Mouse (Mus musculus): ENCODE measurements around the gene Fam168b. TPM values are rescaled to one million over a fixed set of nuclear protein-coding genes. Genes with fewer than 3 reads are reported as not detected.

Gene Fam168b
- polyA plus RNA-seq, 1 experiment = 28.7 TPM

GRCm38 (mm10) chr1:34868391-34868790 is 25.5 kb upstream of the Fam168b start:
- TF ChIP-seq CTCF (IDR thresholded peaks at IDR 0.05; ENCODE audit: control insufficient read depth, insufficient read depth, low read length) (no peak), POLR2A (IDR thresholded peaks at IDR 0.05; ENCODE audit: borderline replicate concordance, control insufficient read depth, low read depth, low read length) (no peak)
- H3K27ac ChIP-seq (ENCODE audit: control insufficient read depth, insufficient read depth, low read depth, low read length, poor library complexity) = no peak overlapping the region
- 81% methylated on average over 8 of the region's 8 CpGs for WGBS
- no peaks in the 10 kb centered on the region for H3K4me1 ChIP-seq (ENCODE audit: control insufficient read depth, insufficient read depth, low read length)
- H3K4me3 ChIP-seq (replicated peaks; ENCODE audit: control insufficient read depth, low read depth, low read length) = no peak overlapping the region

- no peak for TF ChIP-seq POLR2A (IDR thresholded peaks at IDR 0.05; ENCODE audit: borderline replicate concordance, control insufficient read depth, low read depth, low read length)
- TF ChIP-seq CTCF (IDR thresholded peaks at IDR 0.05; ENCODE audit: control insufficient read depth, insufficient read depth, low read length) = no peak
- WGBS = 87% methylated on average over 5 of the region's 5 CpGs
- H3K27ac ChIP-seq (ENCODE audit: control insufficient read depth, insufficient read depth, low read depth, low read length, poor library complexity) = no peak overlapping the region
- no peak overlapping the region for H3K4me3 ChIP-seq (replicated peaks; ENCODE audit: control insufficient read depth, low read depth, low read length)
- no peaks in the 10 kb centered on the region for H3K4me1 ChIP-seq (ENCODE audit: control insufficient read depth, insufficient read depth, low read length)
Measured at GRCm38 (mm10) chr1:34867574-34867955, 24.7 kb upstream of the Fam168b start.

GRCm38 (mm10) chr1:34866815-34867573 is 24.1 kb upstream of the Fam168b start:
- TF ChIP-seq POLR2A (IDR thresholded peaks at IDR 0.05; ENCODE audit: borderline replicate concordance, control insufficient read depth, low read depth, low read length) = no peak
- peak; percentile 96 for TF ChIP-seq CTCF (IDR thresholded peaks at IDR 0.05; ENCODE audit: control insufficient read depth, insufficient read depth, low read length)
- H3K4me3 ChIP-seq (replicated peaks; ENCODE audit: control insufficient read depth, low read depth, low read length) = no peak overlapping the region
- H3K4me1 ChIP-seq (ENCODE audit: control insufficient read depth, insufficient read depth, low read length) = no peaks in the 10 kb centered on the region
- no peak overlapping the region for H3K27ac ChIP-seq (ENCODE audit: control insufficient read depth, insufficient read depth, low read depth, low read length, poor library complexity)
- 46% methylated on average over 10 of the region's 10 CpGs for WGBS

- Histone ChIP-seq H3K4me3 (replicated peaks; ENCODE audit: control insufficient read depth, low read depth, low read length) (no peak overlapping the region), H3K27ac (ENCODE audit: control insufficient read depth, insufficient read depth, low read depth, low read length, poor library complexity) (no peak overlapping the region), H3K4me1 (ENCODE audit: control insufficient read depth, insufficient read depth, low read length) (no peaks in the 10 kb centered on the region)
- TF ChIP-seq CTCF (IDR thresholded peaks at IDR 0.05; ENCODE audit: control insufficient read depth, insufficient read depth, low read length) (no peak), POLR2A (IDR thresholded peaks at IDR 0.05; ENCODE audit: borderline replicate concordance, control insufficient read depth, low read depth, low read length) (no peak)
- 90% methylated on average over 9 of the region's 9 CpGs for WGBS
Measured at GRCm38 (mm10) chr1:34865866-34866265, 23.0 kb upstream of the Fam168b start.

GRCm38 (mm10) chr1:34864243-34864642 is 21.4 kb upstream of the Fam168b start:
- Histone ChIP-seq H3K4me1 (ENCODE audit: control insufficient read depth, insufficient read depth, low read length) (no peaks in the 10 kb centered on the region), H3K4me3 (replicated peaks; ENCODE audit: control insufficient read depth, low read depth, low read length) (no peak overlapping the region), H3K27ac (ENCODE audit: control insufficient read depth, insufficient read depth, low read depth, low read length, poor library complexity) (no peak overlapping the region)
- TF ChIP-seq POLR2A (IDR thresholded peaks at IDR 0.05; ENCODE audit: borderline replicate concordance, control insufficient read depth, low read depth, low read length) = no peak
- no peak for TF ChIP-seq CTCF (IDR thresholded peaks at IDR 0.05; ENCODE audit: control insufficient read depth, insufficient read depth, low read length)
- 92% methylated on average over 7 of the region's 7 CpGs for WGBS

GRCm38 (mm10) chr1:34863323-34863722 is 20.5 kb upstream of the Fam168b start:
- TF ChIP-seq CTCF (IDR thresholded peaks at IDR 0.05; ENCODE audit: control insufficient read depth, insufficient read depth, low read length) (no peak), POLR2A (IDR thresholded peaks at IDR 0.05; ENCODE audit: borderline replicate concordance, control insufficient read depth, low read depth, low read length) (no peak)
- H3K27ac ChIP-seq (ENCODE audit: control insufficient read depth, insufficient read depth, low read depth, low read length, poor library complexity) = no peak overlapping the region
- 90% methylated on average over 7 of the region's 7 CpGs for WGBS
- no peaks in the 10 kb centered on the region; the same call in 1 of the 2 replicates for H3K4me1 ChIP-seq (ENCODE audit: control insufficient read depth, insufficient read depth, low read length)
- H3K4me3 ChIP-seq (replicated peaks; ENCODE audit: control insufficient read depth, low read depth, low read length) = no peak overlapping the region

- Histone ChIP-seq H3K4me3 (replicated peaks; ENCODE audit: control insufficient read depth, low read depth, low read length) (no peak overlapping the region), H3K4me1 (ENCODE audit: control insufficient read depth, insufficient read depth, low read length) (no peaks in the 10 kb centered on the region; the same call in 1 of the 2 replicates), H3K27ac (ENCODE audit: control insufficient read depth, insufficient read depth, low read depth, low read length, poor library complexity) (no peak overlapping the region)
- WGBS = 90% methylated on average over 13 of the region's 13 CpGs
- TF ChIP-seq CTCF (IDR thresholded peaks at IDR 0.05; ENCODE audit: control insufficient read depth, insufficient read depth, low read length) = no peak
- TF ChIP-seq POLR2A (IDR thresholded peaks at IDR 0.05; ENCODE audit: borderline replicate concordance, control insufficient read depth, low read depth, low read length) = no peak
Measured at GRCm38 (mm10) chr1:34862877-34863276, 20.0 kb upstream of the Fam168b start.

GRCm38 (mm10) chr1:34860205-34860604 is 17.3 kb upstream of the Fam168b start:
- no peak overlapping the region for H3K4me3 ChIP-seq (replicated peaks; ENCODE audit: control insufficient read depth, low read depth, low read length)
- no peak for TF ChIP-seq POLR2A (IDR thresholded peaks at IDR 0.05; ENCODE audit: borderline replicate concordance, control insufficient read depth, low read depth, low read length)
- no peak for TF ChIP-seq CTCF (IDR thresholded peaks at IDR 0.05; ENCODE audit: control insufficient read depth, insufficient read depth, low read length)
- no peak overlapping the region for H3K27ac ChIP-seq (ENCODE audit: control insufficient read depth, insufficient read depth, low read depth, low read length, poor library complexity)
- 85% methylated on average over 7 of the region's 7 CpGs for WGBS
- H3K4me1 ChIP-seq (ENCODE audit: control insufficient read depth, insufficient read depth, low read length) = no peaks in the 10 kb centered on the region; the same call in 1 of the 2 replicates
